Mouse (Mus musculus): Measurements from ENCODE around the gene Cerk.
A peak's percentile ranks its signal among the peaks of the same experiment; 100 is the strongest.
"Not testable (repeated sequence)": the region's sequence is repeated elsewhere in the genome, so short reads cannot be mapped to it uniquely, and the experiment has no call there.

The Cerk gene

DNA sequence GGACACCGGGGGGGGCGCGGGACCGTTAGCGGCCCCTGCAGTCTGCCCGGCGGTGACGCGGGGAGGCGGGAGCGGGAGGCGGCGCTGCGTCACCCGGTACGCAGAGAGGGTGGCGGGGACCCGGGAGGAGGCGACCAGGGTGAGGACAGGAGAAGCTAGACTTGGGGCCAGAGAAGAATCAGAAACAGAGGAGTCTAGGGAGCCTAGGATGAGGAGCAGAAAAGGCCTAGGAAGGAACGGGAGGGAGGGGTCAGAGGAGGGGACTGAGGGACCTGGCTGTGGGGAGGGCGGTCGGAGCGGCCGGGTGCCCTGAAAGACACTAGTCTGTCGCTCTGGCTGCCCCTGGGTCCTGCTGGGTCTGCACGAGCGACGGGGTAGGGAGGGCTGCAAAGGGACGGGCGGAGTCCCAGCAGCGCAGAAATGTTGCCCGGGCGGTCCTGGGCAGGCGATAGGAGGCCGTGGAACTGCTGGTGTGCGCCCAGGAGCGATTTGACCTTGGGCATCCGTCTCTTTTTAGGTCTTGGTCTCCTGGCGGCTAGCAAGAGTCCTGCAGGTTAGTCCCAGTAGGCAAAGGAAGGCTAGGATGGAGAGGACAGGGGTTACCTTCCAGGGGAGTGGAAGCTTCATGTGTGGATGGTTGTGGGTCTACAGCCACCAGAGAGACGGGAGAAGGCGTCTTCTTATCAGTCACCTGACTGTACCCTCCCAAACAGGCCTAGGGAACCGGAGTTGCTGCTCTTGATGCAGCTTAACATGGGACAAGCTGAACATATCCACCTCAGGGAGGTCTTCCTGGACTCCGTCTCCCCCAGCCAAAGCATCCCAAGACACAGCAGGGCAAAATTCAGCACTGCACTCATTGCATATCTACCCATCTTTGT, at the start of gene Cerk:
Gene Cerk (minus strand): TSS at position 453 of the 881 bp plus-strand sequence.
- peak; percentile 55 to 73 for DNase-seq (ENCODE audit: low spot score in 2 of 2)

DNA sequence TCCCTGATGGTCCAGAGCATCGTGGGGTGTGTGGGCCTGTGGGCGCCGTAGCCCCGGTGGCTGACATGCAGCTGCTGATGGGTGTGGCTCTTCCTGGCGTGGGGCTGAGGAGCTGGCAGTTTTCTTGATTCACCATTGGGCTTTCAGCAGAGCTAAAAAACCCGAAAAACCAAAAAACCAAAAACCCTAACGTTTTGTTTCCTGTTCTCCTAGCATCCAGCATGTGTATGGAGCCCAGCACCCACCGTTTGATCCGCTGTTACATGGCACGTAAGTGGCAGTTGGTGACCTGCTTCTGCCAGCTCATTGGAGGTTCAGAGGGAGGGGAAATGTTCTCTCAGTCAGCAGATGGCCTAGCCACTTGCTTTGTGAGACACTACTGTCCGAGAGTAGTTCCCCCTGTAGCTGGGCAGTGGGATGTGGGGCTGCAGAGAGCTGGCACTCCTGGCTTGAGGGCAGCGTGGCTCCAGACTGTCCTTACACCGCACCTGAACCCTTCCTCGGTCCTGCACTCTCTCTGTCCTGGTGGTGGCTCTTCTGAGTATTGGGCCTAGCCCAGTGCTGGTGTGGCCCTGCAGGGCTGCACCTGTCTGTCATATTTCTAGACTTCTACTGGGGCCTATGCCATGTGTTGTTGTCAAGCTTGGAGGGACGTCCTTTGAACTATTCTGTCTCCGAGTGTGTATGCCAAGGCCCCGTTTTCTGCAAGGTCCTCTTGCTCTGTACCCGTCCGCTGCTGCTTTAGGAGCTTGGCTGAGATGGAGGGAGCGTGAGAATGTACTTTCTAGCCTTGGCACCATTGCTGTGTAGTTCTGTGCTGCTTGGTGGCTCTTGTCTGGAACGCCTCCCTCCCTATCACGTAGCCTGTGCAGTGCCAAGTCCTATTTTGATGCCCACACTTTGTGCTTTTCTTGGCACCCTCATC, 48.8 kb upstream of the Cerk start:
- DNase-seq (ENCODE audit: low spot score in 2 of 2), result no peak

DNA sequence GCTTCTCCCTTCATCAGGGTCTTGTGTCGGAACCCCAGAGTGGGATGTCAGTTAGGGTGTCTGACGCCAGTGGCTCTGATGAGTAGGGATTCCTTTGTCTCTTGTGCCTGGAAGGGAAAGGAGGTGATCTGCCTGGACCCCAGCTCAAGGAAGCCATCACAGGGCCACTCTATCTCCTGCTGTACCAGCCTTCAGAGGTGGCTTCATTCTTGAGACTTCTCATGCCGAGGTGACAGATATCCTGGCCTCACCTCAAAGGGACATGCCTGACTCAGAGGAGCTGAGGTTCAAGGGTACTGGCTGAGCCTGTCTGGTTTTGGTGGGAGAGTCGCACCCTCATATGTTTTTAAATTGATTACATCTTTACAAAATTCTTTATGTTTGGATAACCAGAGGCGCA, 48.1 kb upstream of the Cerk start:
- no peak for DNase-seq (ENCODE audit: low spot score in 2 of 2)

DNA sequence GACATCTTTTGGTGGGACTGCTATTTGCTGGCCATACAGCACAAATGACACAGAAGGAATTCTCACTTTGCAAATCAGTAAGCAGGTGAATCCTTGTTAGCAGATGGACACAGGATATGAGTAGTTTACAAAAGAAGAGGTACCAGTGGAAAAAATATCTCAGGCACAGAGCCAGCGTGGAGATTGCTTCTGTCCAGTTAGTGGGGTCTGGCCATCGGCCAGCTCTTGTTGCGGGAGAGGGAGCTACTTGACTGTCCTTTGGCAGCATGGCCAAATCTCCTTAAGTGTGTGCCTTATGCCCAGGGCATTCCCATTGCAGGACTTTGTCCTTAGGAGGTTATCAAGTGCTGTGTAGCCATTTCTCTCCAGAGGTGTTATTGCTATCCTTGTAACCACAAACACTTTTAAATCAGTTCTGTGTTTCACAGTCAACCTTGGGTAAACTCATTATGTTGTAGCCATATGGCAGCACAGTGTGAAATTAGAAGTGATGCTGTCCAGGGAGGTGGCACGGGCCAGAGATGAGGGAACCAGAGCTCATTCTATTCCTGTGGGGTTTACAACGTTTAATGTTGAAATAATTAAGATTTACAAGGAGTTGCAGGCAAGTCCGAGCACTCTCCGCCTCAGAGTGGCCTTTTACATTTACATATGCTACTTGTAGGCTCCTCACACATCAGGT, 46.0 kb upstream of the Cerk start:
- no peak for DNase-seq (ENCODE audit: low spot score in 2 of 2)

DNA sequence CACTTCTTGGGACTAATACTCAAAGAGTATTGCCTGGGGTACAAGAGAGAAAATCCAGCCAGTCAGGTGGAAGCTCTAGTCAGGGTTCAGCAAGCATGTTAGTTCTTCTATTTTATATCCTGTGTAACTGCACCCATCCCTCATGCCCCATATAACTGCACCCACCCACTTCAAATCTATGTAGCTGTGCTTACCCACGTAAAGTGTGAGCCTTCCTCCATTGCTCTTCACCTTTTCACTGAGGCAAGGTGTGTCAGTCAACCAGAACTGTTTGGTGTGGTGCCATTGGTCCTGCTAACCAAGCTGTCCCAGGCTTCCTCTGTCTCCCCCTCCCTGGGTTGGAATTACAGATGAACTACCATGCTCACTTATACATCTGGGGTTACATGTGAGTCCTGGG, 45.2 kb upstream of the Cerk start:
- no peak for DNase-seq (ENCODE audit: low spot score in 2 of 2)

DNA sequence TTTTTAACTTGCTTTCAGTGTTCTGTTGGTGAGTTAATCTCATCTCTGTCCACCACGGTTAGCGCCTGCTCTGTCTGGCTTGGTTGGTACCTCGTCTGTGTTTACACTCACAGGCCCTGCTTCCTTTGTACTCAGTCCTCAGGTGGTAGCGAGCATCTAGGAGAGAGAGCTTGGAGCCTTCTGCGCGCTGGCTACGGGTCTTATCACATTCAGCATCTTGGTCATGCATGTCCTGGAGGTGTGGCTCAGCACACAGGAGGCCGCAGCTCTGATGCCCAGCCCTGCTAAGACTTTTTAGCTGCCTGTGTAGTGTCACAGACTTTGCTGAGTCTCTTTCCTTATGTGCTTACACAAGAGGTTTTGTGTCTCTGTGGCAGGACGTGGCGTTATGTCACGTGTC, 43.7 kb upstream of the Cerk start:
- no peak for DNase-seq (ENCODE audit: low spot score in 2 of 2)

DNA sequence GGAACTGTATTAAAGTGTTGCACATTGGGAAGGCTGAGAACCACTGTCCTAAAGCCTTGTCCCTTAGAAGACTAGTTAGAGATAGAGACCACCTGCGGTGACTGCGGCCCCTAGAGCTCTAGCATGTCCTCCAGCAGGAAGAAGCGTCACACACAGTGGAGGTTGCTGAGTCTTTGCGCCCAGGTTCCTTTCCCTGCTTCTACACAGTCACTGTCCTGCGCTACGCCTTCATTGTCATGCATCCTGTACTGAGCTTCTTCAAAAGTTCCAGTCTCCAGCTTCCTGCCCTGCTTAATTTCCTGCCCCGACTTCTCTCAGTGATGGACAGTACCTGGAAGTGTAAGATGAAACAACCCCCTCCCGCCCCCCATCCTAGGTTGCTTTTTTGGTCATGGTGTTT, 43.1 kb upstream of the Cerk start:
- DNase-seq (ENCODE audit: low spot score in 2 of 2), result no peak

DNA sequence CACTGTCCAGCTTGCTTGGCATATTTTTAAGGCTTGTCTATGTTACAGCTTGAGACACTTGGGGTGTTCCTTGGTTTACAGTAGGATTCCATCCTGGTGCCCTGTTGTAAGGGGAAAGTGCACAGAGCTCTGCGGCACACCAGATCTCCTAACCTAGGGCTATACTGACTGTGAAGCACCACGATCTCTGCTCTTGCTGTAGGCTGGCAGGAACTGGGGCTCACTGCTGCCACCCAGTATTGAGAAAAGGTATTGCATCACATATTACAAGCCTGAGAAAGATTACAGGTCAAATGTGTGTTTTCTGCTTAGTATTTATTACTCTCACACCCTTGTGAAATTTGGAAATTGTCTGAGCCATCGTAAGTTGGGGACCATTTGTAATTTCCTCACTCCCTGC, 42.2 kb upstream of the Cerk start:
- no peak for DNase-seq (ENCODE audit: low spot score in 2 of 2)

DNA sequence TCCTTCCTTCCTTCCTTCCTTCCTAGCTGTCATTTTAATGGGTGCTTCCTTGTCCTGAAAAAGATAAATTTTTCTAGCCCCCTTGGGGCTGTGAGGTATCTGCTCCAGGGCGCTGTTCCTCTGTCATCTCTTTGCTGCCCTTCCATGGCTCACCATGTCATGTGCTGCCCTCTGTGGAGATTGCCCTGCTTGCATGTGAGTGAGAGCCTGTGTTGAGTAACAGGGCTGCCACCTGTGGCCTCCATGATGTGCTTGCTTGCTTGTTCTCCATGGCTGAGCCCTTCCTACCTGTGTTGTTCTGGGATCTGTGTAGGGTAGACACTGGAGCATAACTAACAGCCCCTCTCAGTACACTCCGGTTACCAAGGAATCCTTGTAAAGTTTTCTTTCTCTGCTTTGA, 41.0 kb upstream of the Cerk start:
- DNase-seq (ENCODE audit: low spot score in 2 of 2), result no peak

DNA sequence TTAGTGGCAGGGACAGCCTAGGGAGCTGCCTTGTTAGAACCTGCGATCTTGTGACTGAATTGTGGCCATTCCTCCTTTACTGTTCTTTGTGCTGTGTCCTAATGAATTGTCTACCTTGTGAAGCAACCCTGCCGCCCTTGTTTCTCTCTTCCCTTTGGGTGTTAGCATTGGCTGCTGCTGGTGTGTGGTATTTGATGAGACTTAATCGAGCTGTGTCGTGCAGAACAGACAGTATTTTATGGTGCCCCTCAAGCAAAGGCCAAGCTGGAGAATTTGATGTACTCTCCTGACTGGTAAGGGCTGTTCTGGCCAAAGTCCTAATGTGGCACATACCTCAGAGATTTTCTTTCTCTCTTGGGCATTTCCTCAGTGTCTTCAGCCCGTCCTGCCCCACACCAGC, 40.3 kb upstream of the Cerk start:
- DNase-seq (ENCODE audit: low spot score in 2 of 2), result no peak

DNA sequence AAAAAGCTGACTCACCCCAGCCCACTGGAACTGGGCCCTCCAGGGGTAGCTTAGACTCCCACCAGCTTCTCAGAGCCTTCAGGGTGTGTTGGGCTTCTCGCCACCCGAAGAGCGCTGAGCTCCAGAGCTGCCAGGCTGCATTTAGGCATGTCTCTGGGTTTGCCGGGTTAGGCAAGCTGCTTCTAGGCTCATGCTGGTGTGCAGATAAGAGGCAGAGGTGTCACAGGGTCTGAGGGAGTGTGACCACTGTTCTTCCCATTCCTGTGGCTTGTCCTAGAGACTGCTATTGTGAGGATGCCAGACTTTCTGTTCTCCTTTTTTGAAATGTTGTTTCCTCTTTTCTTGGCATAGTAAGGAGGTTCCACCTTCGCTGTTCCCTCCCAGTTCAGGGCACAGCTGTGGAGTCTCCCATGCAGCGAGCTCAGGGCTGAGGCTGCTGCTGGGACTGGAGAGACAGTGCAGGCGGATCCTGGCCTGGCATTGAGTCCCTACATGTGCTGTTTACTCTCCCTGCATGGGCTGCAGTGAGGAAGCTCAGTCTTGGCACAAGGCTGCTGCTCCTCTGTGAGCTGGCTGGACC, 39.1 kb upstream of the Cerk start:
- peak in 1 of 2 experiments; percentile 29 for DNase-seq (ENCODE audit: low spot score in 2 of 2)

DNA sequence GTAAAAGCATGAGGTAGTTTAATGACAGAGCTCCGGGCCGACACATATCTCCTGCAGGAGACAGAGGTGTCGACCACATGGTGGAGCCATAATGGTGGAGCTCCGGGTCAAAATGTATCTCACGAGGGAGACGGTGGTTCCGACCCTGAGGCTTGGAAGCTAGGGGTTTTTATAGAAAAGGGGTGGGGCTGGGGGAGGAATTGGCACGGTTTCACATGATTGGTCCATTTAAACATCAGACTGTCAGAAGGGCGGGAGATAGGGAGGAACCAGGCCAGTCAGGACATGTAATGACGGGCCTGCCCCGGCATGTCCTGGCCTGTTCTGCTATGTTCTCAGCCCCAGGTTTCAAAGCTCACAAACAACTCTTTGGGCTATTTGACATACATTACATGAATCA, 36.0 kb upstream of the Cerk start:
- DNase-seq (ENCODE audit: low spot score in 2 of 2), result not testable (repeated sequence)

DNA sequence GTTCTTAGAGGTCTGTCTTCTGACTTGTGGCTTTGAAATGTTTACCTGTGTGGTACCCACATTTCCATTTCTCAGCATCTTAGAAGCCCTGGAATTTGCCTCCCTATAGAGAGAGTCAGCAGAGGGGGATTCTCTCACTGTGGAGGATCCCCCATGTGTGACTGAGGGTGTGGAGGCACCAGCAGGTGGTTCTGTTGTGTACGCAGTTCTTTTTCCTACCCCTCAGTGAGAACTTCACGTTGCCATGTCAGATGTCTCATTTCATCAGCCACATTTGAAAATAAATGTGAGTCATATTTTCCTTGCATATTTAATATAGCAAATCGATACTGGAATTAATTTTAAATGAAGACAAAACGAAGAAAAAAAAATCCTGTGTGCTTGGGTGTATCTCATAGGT, 35.4 kb upstream of the Cerk start:
- no peak for DNase-seq (ENCODE audit: low spot score in 2 of 2)

DNA sequence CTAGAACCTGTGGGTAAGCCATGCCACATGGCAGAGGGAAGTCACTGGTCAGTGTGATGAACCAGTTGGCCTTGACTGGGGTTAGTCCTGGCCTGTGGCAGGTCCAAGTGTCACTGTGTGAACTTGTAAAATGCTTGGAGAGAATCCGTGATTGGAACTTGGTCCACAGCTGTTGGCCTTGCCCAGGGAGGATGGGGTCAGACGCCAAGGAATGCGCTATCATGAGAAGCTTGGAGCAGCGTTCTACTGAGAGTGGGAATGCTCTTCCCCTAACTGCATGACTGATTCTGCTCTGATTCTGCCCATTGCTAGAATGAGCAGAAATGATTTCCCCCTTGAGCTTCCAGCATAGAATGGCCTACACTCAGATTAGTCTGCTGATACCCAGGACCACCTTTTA, 34.8 kb upstream of the Cerk start:
- DNase-seq (ENCODE audit: low spot score in 2 of 2), result no peak

DNA sequence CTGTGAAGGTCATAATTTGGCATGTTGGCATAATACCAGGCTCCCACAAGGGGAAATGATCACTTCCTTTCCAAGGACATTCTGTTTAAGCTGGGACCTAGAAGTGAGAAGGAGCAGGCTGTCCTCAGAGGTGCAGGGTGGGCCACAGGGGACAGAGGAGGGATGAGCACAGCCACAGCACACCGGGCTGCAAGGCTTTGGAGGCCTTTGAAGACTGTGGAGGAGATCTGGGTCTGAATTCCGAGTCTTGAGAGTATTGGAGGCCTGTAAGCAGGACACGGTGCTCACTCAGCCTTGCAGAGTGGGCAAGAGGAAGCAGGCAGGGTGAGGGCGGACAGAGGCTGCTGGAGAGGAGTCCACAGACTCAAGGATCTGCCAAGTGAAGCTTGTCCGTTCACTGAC, 34.3 kb upstream of the Cerk start:
- no peak for DNase-seq (ENCODE audit: low spot score in 2 of 2)

DNA sequence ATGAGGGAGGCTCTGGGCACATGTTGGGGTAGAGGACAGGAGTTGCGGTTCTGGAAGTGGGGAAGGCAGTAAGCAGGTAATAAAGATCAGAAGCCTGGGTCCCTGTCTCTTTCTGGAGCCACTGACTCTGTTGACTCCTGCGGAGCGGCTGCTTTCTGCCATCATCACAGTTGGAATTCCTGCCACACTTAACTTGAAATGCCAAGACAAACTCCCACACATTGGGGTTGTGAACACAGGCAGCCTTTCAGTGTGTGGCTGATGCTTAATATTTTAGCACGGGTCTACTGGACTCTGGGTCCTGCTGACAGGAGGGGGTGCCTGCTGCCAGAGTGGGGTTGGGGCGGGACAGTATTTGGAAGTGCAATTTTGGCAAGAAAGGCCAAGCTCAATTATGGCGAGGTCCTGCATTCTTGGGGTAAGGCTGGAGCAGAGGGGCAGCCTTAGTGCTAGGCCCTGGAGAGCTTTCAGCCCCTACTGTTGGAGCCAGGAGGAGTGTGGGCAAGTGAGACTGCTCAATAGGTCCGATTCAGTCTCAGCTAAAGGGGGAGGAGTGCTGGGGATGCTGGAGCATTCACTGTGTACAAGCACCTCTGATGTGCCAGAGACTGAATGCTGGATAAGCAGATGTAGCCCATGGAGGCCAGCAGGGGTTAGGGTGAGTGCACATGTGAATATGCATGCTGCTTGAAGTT, 33.7 kb upstream of the Cerk start:
- no peak for DNase-seq (ENCODE audit: low spot score in 2 of 2)

DNA sequence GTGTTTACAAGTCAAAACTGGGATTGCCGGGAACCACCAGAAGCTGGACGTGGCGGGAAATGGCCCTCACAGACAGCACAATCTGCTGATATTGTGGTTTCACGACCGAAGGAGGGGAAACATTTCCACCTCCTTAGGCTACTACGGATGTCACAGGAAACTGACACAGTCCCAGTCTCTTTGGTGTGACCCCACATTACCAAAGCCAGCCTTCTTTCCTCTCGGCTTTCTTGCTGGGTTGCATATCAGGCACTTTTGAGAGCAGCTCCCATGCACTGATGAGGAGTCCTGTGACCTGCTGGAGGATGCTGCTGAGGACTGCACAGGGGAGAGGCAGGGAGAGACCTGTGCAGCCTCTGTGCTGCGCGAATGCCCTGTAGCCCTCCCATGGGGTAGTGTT, 30.7 kb upstream of the Cerk start:
- DNase-seq (ENCODE audit: low spot score in 2 of 2), result not testable (repeated sequence)

DNA sequence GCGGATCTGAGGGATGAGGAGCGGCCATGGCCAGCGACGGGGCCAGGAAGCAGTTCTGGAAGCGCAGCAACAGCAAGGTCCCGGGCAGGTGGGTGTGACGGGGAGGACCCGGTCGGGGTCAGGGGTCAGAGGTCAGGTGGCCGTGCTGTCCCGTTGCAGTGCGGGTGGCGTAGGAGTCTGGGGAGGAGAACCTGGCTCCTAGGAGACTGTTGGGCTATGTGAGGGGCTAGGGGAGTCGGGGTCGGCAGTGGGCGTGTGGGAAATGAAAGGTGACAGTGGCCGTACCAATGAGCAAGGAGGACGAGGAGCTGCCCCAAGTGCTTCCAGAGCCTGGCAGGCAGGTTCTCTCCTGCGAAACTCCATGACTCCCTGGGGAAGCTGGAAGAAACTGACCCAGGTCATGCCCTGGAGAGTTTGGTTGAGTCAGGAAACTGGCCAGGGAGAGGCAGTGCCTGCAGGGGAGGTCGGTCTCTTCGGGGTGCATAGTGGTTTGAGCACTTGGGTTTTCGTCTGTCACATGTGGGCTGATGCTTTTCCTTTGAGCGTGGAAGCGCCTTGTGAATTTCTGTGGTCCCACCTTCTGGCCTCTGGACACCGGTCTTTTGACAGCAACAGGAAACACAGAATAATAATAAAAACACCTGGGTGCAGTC, 28.7 kb upstream of the Cerk start:
- DNase-seq (ENCODE audit: low spot score in 2 of 2), result no peak

DNA sequence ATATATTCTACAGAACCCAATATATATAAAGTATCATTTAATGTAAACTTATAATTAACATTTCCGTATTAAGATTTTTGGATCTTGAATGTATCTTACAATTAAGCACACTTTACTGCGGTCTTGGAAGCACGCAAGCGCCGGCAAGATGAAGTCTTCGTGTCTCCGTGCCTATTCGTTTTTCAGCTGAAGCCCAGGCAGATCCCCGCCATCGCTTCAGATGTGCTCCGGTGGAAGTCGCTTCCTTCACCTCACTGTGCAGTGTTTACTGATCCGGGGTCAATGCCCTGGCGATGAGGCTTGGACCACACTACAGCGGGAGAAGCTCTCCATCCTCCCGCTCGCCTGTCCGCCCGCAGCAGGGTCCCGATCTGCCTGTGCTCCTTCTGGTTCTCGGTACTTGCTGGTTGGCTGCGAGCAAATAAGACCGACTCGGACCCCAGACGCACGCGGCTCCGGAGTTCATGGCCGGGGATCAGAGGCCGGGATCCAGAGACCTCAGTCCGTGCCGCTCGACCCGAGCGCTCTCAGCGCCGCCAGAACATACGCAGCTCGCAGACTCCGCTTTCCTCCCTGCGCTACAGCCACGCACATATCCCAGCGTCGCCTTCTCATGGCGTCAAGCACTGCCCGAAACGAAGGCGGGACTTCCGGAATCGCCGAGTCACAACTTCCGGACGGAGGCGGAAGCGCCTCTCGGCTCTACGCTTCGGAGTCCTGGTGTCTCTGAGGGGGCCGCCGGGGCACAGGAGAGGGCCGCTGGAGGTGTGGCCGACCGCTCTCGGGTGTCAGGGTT, 28.0 kb upstream of the Cerk start, which contains the start of gene Tbc1d22a:
Gene Tbc1d22a (plus strand): TSS at position 707 of the 796 bp plus-strand sequence.
- peak; percentile 82 to 88 for DNase-seq (ENCODE audit: low spot score in 2 of 2)

DNA sequence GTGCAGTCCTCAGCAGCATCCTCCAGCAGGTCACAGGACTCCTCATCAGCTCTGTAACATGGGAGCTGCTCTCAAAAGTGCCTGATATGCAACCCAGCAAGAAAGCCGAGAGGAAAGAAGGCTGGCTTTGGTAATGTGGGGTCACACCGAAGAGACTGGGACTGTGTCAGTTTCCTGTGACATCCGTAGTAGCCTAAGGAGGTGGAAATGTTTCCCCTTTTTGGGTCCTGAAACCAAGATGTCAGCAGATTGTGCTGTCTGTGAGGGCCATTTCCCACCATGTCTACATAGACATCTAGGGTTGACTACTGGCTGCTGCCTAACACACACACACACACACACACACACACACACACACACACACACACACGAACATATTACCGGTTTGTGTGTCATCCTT, 26.3 kb upstream of the Cerk start:
- DNase-seq (ENCODE audit: low spot score in 2 of 2), result not testable (repeated sequence)

Measured in frontal cortex, postnatal 25 days (tissue).